Mouse (Mus musculus) brown adipose tissue, adult 24 weeks (tissue): ENCODE data around the gene Col4a6. TPM values are rescaled to one million over a fixed set of nuclear protein-coding genes. Genes with fewer than 3 reads are reported as not detected.

Experiments used
- H3K27ac ChIP-seq: fragments of 200-500 bp; replicated peaks from 2 replicates; pipeline ENCODE4 v1.5.1; 2012; ENCODE audit warnings: low read depth, mild to moderate bottlenecking, low read length
- H3K4me1 ChIP-seq: fragments of 200-500 bp; 2 replicates; pipeline ENCODE4 v1.6.1; 2012; ENCODE audit warnings: low read length, mixed read lengths; ENCODE audit not compliant: control insufficient read depth, insufficient read depth, insufficient read length
- H3K4me3 ChIP-seq: fragments of 200-500 bp; 2 replicates; pipeline ENCODE4 v1.5.1; 2012; ENCODE audit warnings: low read depth, mild to moderate bottlenecking, low read length, moderate library complexity; ENCODE audit not compliant: insufficient read depth
- polyA plus RNA-seq: library from polyadenylated mRNA; stranded (reverse); fragments of >200 nt; gene quantifications from 2 replicates; pipeline ENCODE4 v1.2.4, GENCODE M21; 2012; ENCODE audit not compliant: missing spikeins, insufficient read depth, insufficient read length

Col4a6 gene
- not detected in 2 replicates for polyA plus RNA-seq

- Histone ChIP-seq H3K4me3 (no peak within 1 kb of the TSS; the same call in 1 of the 2 replicates), H3K27ac (no peak within 1 kb of the TSS), H3K4me1 (no peaks in the 10 kb centered on the region)
Observed at GRCm38 (mm10) chrX:141473470-141474302, at the start of gene Col4a6. Col4a6 (minus strand) TSS chrX:141474076.

- Histone ChIP-seq H3K4me1 (no peaks in the 10 kb centered on the region), H3K4me3 (no peak overlapping the region), H3K27ac (no peak overlapping the region)
Observed at GRCm38 (mm10) chrX:141503125-141503524, 29.2 kb upstream of the Col4a6 start.

- Histone ChIP-seq H3K4me3 (no peak overlapping the region), H3K27ac (no peak overlapping the region), H3K4me1 (no peaks in the 10 kb centered on the region)
Observed at GRCm38 (mm10) chrX:141494545-141494944, 20.7 kb upstream of the Col4a6 start.

GRCm38 (mm10) chrX:141475566-141476327, 1.9 kb upstream of the Col4a6 start:
- Histone ChIP-seq H3K27ac (no peak overlapping the region), H3K4me1 (no peaks in the 10 kb centered on the region), H3K4me3 (peak overlapping the region; percentile 68)

GRCm38 (mm10) chrX:141475110-141475509, 1.2 kb upstream of the Col4a6 start, which contains the start of gene Col4a5:
Col4a5 (plus strand) TSS chrX:141475385.
- Histone ChIP-seq H3K4me1 (no peaks in the 10 kb centered on the region), H3K27ac (no peak within 1 kb of the TSS)

GRCm38 (mm10) chrX:141447936-141448335, 25.9 kb downstream of the Col4a6 start:
- H3K4me3 ChIP-seq, result no peak overlapping the region
- no peaks in the 10 kb centered on the region for H3K4me1 ChIP-seq
- no peak overlapping the region for H3K27ac ChIP-seq

More at GRCm38 (mm10) chrX:141475110-141475509, 1.2 kb upstream of the Col4a6 start, which contains the start of gene Col4a5:
- H3K4me3 ChIP-seq, result peak within 1 kb of the TSS; percentile 68

- Histone ChIP-seq H3K4me3 (no peak overlapping the region), H3K27ac (no peak overlapping the region), H3K4me1 (no peaks in the 10 kb centered on the region)
Observed at GRCm38 (mm10) chrX:141439423-141439822, 34.5 kb downstream of the Col4a6 start.

GRCm38 (mm10) chrX:141436780-141437179, 37.1 kb downstream of the Col4a6 start:
- no peak overlapping the region for H3K4me3 ChIP-seq
- H3K27ac ChIP-seq, result no peak overlapping the region
- H3K4me1 ChIP-seq, result no peaks in the 10 kb centered on the region

GRCm38 (mm10) chrX:141415318-141415717, 58.6 kb downstream of the Col4a6 start:
- no peaks in the 10 kb centered on the region for H3K4me1 ChIP-seq
- H3K27ac ChIP-seq, result no peak overlapping the region
- no peak overlapping the region for H3K4me3 ChIP-seq

GRCm38 (mm10) chrX:141396243-141396642, 77.6 kb downstream of the Col4a6 start:
- no peak overlapping the region for H3K27ac ChIP-seq
- H3K4me1 ChIP-seq, result no peaks in the 10 kb centered on the region
- H3K4me3 ChIP-seq, result no peak overlapping the region

GRCm38 (mm10) chrX:141385399-141386105, 88.3 kb downstream of the Col4a6 start:
- no peaks in the 10 kb centered on the region for H3K4me1 ChIP-seq
- H3K4me3 ChIP-seq, result no peak overlapping the region
- H3K27ac ChIP-seq, result no peak overlapping the region

GRCm38 (mm10) chrX:141384632-141385031, 89.2 kb downstream of the Col4a6 start:
- no peak overlapping the region for H3K4me3 ChIP-seq
- no peak overlapping the region for H3K27ac ChIP-seq
- H3K4me1 ChIP-seq, result no peaks in the 10 kb centered on the region

- H3K4me1 ChIP-seq, result no peaks in the 10 kb centered on the region
- no peak overlapping the region for H3K4me3 ChIP-seq
- no peak overlapping the region for H3K27ac ChIP-seq
Observed at GRCm38 (mm10) chrX:141370276-141370675, 103.6 kb downstream of the Col4a6 start.

GRCm38 (mm10) chrX:141363331-141363730, 110.5 kb downstream of the Col4a6 start:
- no peak overlapping the region for H3K27ac ChIP-seq
- no peaks in the 10 kb centered on the region for H3K4me1 ChIP-seq
- H3K4me3 ChIP-seq, result no peak overlapping the region

GRCm38 (mm10) chrX:141341417-141341816, 132.5 kb downstream of the Col4a6 start:
- no peak overlapping the region for H3K27ac ChIP-seq
- no peaks in the 10 kb centered on the region for H3K4me1 ChIP-seq
- no peak overlapping the region for H3K4me3 ChIP-seq
